Mouse (Mus musculus) erythroblast, adult 5-6 weeks (primary cell): ENCODE measurements around the gene Fam198b. TPM values are rescaled to one million over a fixed set of nuclear protein-coding genes. Genes with fewer than 3 reads are reported as not detected.

Experiments used
- ATAC-seq: replicated peaks from 2 replicates; pipeline ENCODE4 v1.8.0; 2016; ENCODE audit warnings: moderate number of reproducible peaks, mild to moderate bottlenecking, moderate TSS enrichment, inconsistent platforms; ENCODE audit not compliant: poor library complexity, low FRiP score, severe bottlenecking
- total RNA-seq, 2 experiments: library from RNA; stranded (forward) in 1 of 2; stranded (reverse) in 1 of 2; fragments of 150-400 nt in 1 of 2; fragments of 200-764, 138-1000 nt in 1 of 2; gene quantifications; 2 replicates each; pipeline versions ENCODE4 v1.2.3 to v1.2.4; 2015 to 2017; ENCODE audit warnings: low replicate concordance in 2 of 2

The Fam198b gene
- total RNA-seq (2015; ENCODE audit: low replicate concordance) = 0.38 TPM in 1 of 2 replicates, not detected in the other
- total RNA-seq (2017; ENCODE audit: low replicate concordance) = not detected in 2 replicates

DNA sequence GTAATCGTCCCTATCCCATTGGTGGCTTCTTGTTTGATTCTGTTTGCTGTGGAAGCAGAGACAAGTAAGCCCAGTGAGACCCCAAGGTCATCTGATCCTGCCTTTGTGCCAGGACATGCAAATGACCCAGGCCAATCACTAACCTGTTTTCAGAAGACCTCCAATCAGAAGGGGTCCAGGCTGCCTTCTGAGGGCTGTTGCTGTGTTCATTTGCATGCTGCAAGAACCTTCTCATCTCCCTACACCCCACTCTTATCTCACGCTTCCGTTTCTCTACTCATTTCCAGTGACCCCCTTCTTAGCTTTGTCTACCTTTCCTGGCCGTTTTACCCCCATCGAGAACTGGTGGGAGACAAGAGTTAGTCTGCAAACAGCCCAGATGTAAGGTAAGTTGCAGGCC is at the start of gene Fam198b:
Gene Fam198b (plus strand): TSS at position 229 of the 400 bp plus-strand sequence.
- ATAC-seq = no peak

DNA sequence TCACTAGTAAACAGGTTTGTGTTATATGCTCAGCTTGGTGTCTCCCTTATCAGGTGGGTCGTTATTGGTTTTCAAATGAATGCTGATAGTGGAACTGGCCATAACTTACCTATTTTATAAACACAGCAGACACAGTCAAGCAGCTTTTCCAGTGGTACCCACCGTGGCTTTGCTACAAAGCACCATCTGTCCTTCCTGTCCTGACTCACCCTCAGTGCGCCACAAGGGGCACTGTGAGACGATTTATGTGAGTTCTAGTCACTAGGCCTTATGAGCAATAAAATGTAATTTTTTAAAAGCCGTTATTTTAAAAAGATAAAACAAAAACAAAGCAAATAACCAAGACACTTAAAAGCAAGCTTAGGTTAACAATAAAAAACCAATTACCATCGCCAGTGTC is 45.6 kb upstream of the Fam198b start:
- no peak for ATAC-seq

DNA sequence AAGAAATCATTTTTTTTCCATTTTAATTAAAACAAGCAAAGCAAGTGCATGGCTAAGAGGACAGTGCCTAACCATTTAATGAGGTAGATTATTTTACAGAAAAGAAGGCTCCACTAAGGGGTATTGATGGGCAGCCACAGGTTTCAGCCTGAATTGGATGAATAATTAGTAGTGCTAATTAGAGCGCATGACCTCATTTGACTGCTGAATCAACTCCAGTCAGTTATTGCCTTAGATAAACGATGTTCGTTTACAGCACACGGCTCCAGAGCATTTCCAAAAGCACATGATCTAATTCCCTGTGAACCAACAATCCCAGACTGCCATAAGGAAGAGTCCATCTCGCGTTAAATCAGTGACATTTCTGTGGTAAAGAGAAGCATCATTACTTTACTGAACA is 42.9 kb upstream of the Fam198b start:
- ATAC-seq = no peak

DNA sequence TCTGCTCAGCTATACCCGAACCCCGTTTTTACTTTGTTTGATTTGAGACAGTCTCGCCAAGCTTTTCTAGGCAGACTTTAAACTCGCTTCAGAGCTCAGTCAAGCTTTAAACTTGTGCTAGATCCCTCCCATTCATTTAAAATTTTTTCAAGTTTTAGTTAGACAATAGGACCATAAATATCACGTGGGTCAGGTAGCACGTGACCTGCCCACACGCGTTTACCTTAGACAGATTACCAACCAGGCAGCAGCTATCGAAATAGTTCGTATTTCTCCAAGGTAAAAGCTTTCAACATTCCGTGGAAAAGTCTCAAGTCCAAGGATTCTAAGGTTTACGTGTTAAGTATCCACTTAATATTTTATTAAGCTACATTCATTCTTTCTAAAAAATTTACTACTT is 42.2 kb upstream of the Fam198b start:
- ATAC-seq = no peak

DNA sequence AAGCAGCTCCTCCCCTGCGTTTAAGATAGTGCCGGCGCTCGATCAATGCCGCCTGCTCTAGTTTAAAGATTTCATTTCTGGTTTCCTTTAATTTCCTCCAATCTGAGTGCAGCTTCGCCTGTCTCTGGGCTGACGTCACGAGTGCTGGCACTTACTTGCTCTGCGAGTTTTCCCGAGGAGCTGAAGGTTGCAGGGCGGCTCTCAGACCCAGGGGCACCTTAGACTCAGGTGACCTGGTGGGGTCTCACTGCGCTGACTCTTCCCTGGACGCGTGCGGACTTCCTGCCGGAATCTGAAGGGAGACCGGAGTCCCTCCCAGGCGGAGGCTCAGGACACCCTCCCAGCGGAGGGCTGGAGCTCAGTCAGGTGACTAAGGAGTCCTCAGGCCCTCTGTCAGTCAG is 41.7 kb upstream of the Fam198b start:
- peak; percentile 69 for ATAC-seq

DNA sequence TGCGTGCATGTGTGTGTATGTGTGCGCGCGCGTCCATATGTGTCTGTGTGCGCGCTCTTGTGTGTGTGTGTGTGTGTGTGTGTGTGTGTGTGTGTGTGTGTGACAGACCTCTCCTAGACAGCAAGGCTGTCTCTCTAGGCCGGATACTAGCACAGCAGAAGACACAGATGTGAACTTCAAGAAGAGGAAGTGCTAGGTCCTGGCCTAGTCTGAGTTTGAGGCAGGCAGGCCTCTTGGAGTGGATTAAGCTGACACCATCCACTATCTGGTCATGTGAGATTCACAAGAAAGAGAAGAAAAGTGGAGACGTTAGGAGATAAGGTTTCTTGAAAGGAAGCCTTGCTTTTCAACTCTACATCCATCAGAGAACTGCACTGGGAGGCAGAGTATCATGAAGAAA is 40.3 kb upstream of the Fam198b start:
- no peak for ATAC-seq

DNA sequence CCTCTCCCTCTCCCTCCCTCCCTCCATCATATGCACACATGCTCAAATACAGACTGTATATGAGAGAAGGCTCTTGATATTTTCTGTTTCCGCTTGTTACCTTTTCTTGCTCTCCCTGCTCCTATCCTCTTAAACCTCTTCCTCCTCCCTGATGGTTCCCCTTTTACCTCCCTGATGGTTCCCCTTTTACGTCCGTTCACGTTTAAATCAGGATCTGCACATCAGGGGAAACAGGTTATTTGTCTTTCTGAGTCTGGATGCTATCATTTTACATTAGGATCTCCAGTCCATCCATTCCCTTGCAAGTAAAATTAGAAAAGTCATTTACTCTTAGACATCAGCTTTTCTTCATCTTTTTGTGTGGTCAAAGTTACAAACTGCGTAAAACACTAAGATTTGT is 37.7 kb upstream of the Fam198b start:
- no peak for ATAC-seq

DNA sequence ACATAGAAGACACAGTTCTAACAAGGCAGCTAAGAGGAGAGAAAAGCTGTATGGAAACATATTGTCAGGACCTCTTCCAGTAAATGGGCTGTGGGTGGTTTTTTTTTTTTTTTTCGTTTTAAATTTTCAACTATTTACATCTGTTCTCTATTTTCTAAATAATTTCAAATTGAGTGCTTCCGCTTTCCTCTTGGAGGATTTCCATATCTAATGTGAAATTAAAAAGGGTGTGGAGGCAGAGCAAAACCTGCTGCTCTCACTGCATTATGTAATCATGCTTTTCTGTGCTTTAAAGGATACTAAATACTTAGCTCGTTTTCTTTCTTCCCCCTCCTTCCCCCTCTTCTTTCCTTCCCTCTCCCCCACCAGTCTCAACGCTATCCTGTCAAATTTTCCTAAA is 35.5 kb upstream of the Fam198b start:
- no peak for ATAC-seq

DNA sequence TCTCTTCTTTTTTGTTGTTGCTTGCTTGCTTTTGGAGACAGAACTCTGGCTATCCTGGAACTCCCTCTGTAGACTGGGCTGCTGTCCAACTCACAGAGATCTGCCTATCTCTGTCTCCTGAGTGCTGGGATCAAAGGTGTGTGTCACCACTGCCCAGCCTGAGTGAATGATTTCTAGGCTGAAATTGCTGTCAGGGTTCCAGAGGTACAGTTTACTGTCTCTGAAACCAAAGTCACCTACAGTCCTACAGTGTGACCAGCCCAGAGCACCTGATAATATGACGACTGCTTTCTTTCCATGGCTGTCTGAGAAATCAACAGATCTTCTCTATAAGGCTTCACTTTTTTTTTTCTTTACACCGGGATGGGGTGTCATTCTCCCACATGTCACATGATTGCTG is 34.7 kb upstream of the Fam198b start:
- no peak for ATAC-seq

DNA sequence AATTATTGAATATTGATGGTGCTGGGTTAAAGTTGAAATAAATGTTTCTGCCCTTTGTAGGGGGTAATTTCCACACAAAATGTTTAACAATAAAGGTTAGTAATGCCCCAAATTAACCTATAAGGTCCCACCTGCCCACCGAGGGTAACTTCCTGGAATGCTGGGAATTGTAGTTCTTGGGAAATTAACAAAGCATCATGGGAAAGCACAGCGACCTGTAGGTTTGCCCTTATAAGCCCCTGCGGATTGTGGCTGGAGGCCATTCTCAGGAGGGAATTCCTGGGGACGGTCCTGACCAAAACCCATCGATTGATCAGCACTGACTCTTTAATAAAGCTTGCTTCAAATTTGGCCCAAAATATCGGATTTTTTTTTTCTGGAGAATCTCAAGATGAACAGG is 33.7 kb upstream of the Fam198b start:
- no peak for ATAC-seq

DNA sequence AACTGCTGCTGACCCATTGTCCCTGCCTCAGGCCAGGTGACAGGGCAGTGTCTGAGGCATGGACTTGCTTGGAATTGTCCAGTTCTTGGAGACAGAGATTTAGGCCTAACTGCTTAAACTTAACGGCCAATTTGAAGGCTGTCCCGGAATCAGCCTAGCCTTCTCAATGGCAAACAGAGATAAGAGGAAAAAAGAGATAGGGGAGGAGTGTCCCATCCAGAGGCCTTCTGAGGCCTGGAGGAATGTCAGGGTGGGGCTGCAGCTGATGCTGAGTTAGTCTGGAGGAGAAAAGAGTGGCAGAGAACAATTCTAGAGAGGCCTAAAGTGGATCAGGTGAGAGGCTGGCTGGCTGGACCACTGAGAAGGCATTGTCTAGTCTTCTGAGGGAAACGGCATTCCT is 32.2 kb upstream of the Fam198b start:
- ATAC-seq = no peak

DNA sequence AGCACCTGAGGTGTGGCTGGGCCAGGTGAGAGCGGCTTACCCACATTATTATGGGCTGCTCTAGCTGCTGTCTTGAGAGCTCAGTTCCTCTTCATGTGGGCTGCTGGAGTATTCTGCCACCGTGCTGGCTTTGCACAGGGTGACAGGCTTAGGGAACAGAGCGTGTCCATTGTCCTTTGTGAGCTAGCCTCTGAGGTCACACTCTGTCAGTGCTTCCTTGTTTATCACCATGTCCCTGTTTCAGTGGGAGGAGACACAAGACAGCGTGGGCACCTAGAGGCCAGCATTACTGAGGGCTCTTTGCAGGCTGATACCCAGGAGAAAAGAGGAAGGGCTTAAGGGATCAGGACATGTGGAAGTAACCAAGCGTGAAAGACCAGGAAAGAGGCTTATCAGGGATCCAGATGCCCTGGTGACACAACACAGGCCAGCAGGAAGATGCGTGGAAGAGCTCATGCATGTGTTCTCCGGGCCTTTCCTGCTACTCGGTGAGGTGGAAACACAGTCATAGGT is 31.6 kb upstream of the Fam198b start, which contains the start of gene Tmem144:
Gene Tmem144 (minus strand): TSS at position 120 of the 513 bp plus-strand sequence.
- ATAC-seq = no peak

DNA sequence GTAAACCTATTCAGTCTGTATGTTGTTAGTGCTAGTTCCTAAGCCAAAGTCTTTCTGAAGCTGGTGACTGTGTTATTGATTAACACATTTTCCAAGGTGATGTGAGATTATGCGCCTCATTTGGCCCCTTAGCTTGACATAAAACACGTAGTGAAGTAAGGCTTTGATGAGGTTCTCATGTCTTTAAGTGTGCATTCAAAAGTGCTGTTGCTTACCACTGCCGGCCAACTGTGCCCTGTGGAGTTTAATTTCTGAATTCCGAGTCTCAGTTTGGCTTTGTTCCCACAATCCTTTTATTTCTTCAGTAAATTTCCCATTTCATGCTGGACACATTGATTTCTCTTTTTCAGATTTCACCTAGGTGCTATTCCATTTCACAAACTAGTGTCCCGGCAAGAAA is 26.6 kb upstream of the Fam198b start:
- ATAC-seq = no peak

DNA sequence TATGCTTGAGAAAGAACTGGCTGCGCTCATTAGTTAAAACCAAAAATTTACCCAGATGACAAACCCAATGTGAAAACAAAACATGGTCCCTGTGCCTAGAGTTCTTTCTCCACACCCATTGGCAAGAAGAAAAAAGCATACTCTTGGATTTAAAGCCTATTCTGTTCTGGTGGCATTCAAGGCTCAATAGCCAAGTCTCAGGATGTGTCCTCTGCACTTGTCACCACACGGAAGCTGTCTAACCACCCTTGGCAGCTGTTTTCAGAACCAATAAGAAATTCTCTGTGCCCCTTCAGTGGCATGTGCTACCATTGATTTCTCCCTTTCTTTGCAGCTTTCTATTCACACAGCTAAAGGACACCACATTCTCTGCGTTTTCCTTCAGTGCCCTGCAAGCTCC is 26.1 kb upstream of the Fam198b start:
- ATAC-seq = no peak

DNA sequence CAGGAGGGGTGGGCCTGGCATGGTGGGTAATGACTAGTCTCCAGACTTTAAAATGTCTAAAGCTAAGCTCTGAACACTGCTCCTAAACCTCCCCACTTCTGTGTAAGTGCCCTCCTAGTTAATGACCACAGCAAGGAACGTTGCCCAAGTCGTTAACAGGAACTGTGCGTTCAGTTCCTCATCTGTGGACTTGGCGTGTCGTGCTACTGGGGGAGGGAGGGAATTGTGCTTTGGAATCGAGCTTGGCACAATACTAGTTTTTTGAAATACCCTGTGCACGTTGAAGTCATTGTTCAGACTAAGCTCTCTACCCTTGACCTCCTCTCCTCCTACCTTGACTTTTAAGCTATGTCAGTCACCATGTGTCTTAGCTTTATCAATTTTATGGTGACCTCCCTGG is 19.5 kb upstream of the Fam198b start:
- no peak for ATAC-seq

DNA sequence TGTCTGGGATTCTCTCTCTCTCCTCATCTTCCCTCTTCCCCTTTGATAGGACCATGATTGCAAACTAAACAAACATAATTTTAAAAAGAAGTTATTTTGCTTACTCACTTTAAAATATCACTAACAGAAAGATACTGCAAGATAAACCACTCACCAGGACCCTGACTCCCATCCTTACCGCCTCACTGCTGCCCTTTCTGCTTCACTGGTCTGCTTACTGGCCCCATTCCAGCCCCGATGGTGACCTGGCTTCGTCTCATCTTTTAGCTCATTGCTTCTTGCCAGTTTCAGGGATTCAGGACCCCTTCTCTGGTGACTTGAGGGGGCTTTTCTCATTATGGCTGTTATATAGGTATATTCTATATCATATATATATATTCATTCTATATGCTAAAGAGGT is 18.2 kb upstream of the Fam198b start:
- no peak for ATAC-seq

DNA sequence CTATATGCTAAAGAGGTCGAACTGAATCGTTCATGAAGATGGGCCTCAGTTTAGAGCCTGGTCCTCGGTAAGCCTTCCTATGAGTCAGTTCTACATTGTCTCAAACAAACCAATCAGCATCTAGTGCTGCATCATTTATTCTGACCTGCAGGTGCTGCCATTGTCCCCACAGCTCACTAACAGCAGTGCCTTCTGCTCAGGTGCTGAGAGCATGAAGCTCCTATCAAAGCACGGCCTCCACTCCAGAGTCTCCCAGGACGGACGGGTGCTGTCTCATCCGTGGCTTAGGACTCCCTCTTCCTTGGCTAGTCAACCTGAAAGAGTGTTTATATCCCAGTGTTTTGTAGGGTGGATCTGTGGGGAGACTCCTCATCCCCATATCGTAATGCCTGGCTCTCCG is 17.8 kb upstream of the Fam198b start:
- no peak for ATAC-seq

DNA sequence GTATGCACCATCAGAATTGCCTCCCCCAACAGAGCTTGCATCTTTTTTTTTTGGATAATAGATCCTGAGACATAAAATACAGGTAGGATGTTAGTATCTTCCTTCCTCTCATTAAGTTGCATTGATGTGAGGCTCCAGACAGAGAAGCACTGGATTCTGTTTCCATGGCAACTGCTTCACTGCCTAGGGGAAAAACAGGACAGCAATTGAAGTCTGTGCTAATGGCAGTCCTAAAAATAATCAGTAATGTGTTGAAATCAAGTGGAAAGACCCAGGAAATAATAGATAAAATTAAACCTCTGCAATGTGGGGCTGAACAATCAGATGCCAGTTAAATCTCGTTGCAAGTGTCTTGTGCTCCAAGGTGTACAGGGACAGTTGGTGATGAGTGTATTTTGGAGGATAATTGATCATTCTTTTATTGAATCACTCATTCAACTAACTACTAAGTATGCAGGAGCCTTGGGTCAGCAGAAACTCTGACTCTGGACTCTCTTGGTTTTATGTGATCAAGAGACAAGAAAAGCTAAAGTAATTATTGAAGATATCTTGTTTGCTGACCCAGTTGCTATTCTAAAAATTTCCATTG is 17.1 kb upstream of the Fam198b start:
- ATAC-seq = no peak

DNA sequence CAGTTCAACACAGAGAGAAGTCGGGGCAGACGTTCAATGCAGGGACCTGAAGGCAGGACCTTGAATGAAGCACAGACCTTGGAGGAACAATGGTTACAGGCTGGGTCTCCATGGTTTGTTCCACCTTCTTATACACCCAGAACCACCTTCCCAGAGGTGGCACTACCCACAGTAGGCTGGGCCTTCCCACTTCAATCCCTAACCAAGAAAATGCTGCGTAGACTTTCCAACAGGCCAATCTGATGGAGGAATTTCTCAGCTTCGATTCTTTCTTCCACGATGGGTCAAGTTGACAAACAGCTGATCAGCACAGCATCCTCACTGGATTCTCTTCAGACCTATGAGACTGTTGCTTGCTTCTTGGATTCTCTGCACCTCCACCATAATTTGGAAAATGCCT is 8.9 kb upstream of the Fam198b start:
- ATAC-seq = no peak

DNA sequence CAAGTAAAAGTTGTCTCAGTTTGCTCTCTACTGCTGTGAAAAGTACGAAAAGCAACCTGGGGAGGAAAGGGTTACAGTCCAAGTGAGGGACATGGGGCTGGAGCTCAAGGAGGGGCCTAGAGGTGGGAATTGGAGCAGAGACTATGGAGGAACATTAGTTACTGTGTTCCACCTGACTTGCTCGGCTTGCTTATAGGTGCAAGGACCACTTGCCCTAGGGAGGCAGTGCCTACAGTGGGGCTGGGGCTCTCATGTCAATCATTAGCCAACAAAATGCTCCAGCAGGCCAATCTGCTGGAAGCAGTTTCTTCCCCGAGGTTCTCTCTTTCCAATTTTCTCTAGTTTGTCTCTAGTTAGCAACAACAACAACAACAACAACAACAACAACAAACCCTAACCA is 6.0 kb upstream of the Fam198b start:
- no peak for ATAC-seq

DNA sequence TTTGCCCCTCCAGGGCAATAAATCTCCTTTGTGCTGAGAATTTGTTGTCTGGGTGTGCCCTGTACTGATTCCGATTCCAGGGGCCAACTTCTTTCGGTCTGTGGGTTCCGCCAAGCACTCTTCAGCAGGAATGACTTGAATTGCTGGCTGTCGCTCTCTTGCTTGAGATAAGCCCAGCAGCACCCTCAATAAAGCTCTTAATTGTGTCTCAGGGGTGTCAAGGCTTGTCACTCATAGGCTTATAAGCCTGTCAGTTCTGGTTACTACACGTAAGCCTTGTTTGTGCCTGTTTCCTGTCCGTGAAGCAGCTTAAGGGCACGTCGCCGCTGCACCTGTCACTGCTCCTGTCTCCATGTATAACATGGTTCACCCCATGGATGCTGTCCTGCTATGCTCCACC is 5.1 kb upstream of the Fam198b start:
- no peak for ATAC-seq

DNA sequence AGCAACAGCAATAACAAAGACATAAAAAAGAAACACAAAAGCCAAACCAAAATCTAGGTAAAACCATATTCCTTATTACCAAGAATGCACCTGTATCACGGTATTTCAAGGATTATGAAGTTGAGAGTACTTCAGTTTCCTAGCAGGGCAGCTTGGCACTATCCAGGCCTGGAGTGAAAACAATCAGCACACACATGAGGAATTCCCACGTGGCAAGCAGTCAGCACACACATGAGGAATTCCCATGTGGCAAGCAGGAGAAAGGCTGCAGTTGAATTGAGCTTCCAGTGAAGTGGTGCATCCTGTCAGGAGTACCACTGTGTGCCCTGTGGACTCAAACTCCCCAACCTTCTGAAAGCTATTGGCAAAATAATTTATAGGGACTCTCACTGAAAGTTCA is 2.7 kb upstream of the Fam198b start:
- ATAC-seq = no peak
